Mouse (Mus musculus): Measurements from ENCODE around the gene 9930021J03Rik.

9930021J03Rik gene

GRCm38 (mm10) chr19:29805917-29806785 is at the start of gene 9930021J03Rik:
Gene 9930021J03Rik (minus strand): TSS chr19:29805989.
- peak; percentile 99 for DNase-seq (ENCODE audit: low spot score)

GRCm38 (mm10) chr19:29853711-29854110 is 47.9 kb upstream of the 9930021J03Rik start:
- no peak for DNase-seq (ENCODE audit: low spot score)

- no peak for DNase-seq (ENCODE audit: low spot score)
Measured at GRCm38 (mm10) chr19:29851036-29851690, 45.4 kb upstream of the 9930021J03Rik start.

GRCm38 (mm10) chr19:29849924-29850551 is 44.2 kb upstream of the 9930021J03Rik start:
- DNase-seq (ENCODE audit: low spot score) = no peak

- DNase-seq (ENCODE audit: low spot score) = no peak
Measured at GRCm38 (mm10) chr19:29844036-29844661, 38.4 kb upstream of the 9930021J03Rik start.

- DNase-seq (ENCODE audit: low spot score) = no peak
Measured at GRCm38 (mm10) chr19:29843641-29844035, 37.8 kb upstream of the 9930021J03Rik start.

GRCm38 (mm10) chr19:29842973-29843372 is 37.2 kb upstream of the 9930021J03Rik start:
- no peak for DNase-seq (ENCODE audit: low spot score)

- DNase-seq (ENCODE audit: low spot score) = no peak
Measured at GRCm38 (mm10) chr19:29840642-29841041, 34.9 kb upstream of the 9930021J03Rik start.

GRCm38 (mm10) chr19:29838636-29839135 is 32.9 kb upstream of the 9930021J03Rik start:
- no peak for DNase-seq (ENCODE audit: low spot score)

- DNase-seq (ENCODE audit: low spot score) = no peak
Measured at GRCm38 (mm10) chr19:29838171-29838570, 32.4 kb upstream of the 9930021J03Rik start.

- DNase-seq (ENCODE audit: low spot score) = no peak
Measured at GRCm38 (mm10) chr19:29835364-29836034, 29.7 kb upstream of the 9930021J03Rik start.

- DNase-seq (ENCODE audit: low spot score) = no peak
Measured at GRCm38 (mm10) chr19:29830911-29831310, 25.1 kb upstream of the 9930021J03Rik start.

GRCm38 (mm10) chr19:29828558-29828957 is 22.8 kb upstream of the 9930021J03Rik start:
- DNase-seq (ENCODE audit: low spot score) = no peak

GRCm38 (mm10) chr19:29826686-29827085 is 20.9 kb upstream of the 9930021J03Rik start:
- no peak for DNase-seq (ENCODE audit: low spot score)

- no peak for DNase-seq (ENCODE audit: low spot score)
Measured at GRCm38 (mm10) chr19:29825003-29825402, 19.2 kb upstream of the 9930021J03Rik start.

- no peak for DNase-seq (ENCODE audit: low spot score)
Measured at GRCm38 (mm10) chr19:29824034-29824700, 18.4 kb upstream of the 9930021J03Rik start.

- no peak for DNase-seq (ENCODE audit: low spot score)
Measured at GRCm38 (mm10) chr19:29823456-29824010, 17.7 kb upstream of the 9930021J03Rik start.

- DNase-seq (ENCODE audit: low spot score) = no peak
Measured at GRCm38 (mm10) chr19:29820966-29821365, 15.2 kb upstream of the 9930021J03Rik start.

GRCm38 (mm10) chr19:29812581-29813460 is 7.0 kb upstream of the 9930021J03Rik start, which contains the start of gene Ranbp6:
Gene Ranbp6 (minus strand): TSS chr19:29812974.
- DNase-seq (ENCODE audit: low spot score) = peak; percentile 83
